Mouse (Mus musculus) limb, embryonic 10.5 days (tissue): ENCODE results near the gene Cog5. TPM values are rescaled to one million over a fixed set of nuclear protein-coding genes. Genes with fewer than 3 reads are reported as not detected.

ENCODE experiments used
- DNase-seq: peaks from one replicate; pipeline ENCODE4 v3.0.0-alpha.2; 2017; ENCODE audit warnings: low spot score
- H3K27ac ChIP-seq: fragments of 300-500 bp; sonication (generic); 2 replicates; pipeline ENCODE4 v1.5.1; 2016; ENCODE audit warnings: mild to moderate bottlenecking
- H3K27me3 ChIP-seq: fragments of 300-500 bp; sonication (generic); 2 replicates; pipeline ENCODE4 v1.6.1; 2016; ENCODE audit warnings: low read depth, mild to moderate bottlenecking; ENCODE audit not compliant: poor library complexity, severe bottlenecking
- H3K36me3 ChIP-seq: fragments of 300-500 bp; sonication (generic); 2 replicates; pipeline ENCODE4 v1.6.1; 2016; ENCODE audit warnings: mild to moderate bottlenecking, moderate library complexity
- H3K4me1 ChIP-seq: fragments of 300-500 bp; sonication (generic); 2 replicates; pipeline ENCODE4 v1.6.1; 2016
- H3K4me3 ChIP-seq: fragments of 300-500 bp; sonication (generic); 2 replicates; pipeline ENCODE4 v1.5.1; 2016; ENCODE audit warnings: mild to moderate bottlenecking, moderate library complexity
- H3K9me3 ChIP-seq: fragments of 300-500 bp; sonication (generic); replicated peaks from 2 replicates; pipeline ENCODE4 v1.6.1; 2016; ENCODE audit warnings: mild to moderate bottlenecking
- WGBS: fragments of 180-500 bp; shearing (Covaris S2); methylation state at CpG from one replicate; pipeline ENCODE4 v1.1.7; 2016; 5-methylcytosine and 5-hydroxymethylcytosine counted together
- polyA plus RNA-seq: library from polyadenylated mRNA; unstranded; fragments of >200 nt; fragmentation: Nextera tagmentation; extraction: Ambion mirVana; gene quantifications from 2 replicates; pipeline ENCODE4 v1.2.1, GENCODE M21; 2016

The Cog5 gene
- polyA plus RNA-seq, 1 experiment from 2014 or later: 29.7 TPM

GRCm38 (mm10) chr12:31784291-31784690, 129.6 kb downstream of the Cog5 start:
- no peaks in the 10 kb centered on the region for H3K36me3 ChIP-seq
- H3K4me3 ChIP-seq: no peak overlapping the region
- WGBS: 83% methylated on average over 1 of the region's 1 CpGs
- H3K27me3 ChIP-seq: no peaks in the 10 kb centered on the region
- no peak overlapping the region for H3K27ac ChIP-seq
- DNase-seq: no peak
- H3K9me3 ChIP-seq: no peaks in the 10 kb centered on the region
- no peaks in the 10 kb centered on the region for H3K4me1 ChIP-seq

- 92% methylated on average over 3 of the region's 3 CpGs for WGBS
- H3K36me3 ChIP-seq: no peaks in the 10 kb centered on the region
- no peaks in the 10 kb centered on the region for H3K9me3 ChIP-seq
- H3K27me3 ChIP-seq: no peaks in the 10 kb centered on the region
- no peaks in the 10 kb centered on the region for H3K4me1 ChIP-seq
- no peak for DNase-seq
- no peak overlapping the region for H3K4me3 ChIP-seq
- H3K27ac ChIP-seq: no peak overlapping the region
Observed at GRCm38 (mm10) chr12:31788530-31788929, 133.9 kb downstream of the Cog5 start.

GRCm38 (mm10) chr12:31806410-31807154, 151.9 kb downstream of the Cog5 start:
- Histone ChIP-seq H3K27ac (no peak overlapping the region), H3K4me3 (no peak overlapping the region), H3K4me1 (no peaks in the 10 kb centered on the region), H3K9me3 (no peaks in the 10 kb centered on the region), H3K36me3 (no peaks in the 10 kb centered on the region), H3K27me3 (no peaks in the 10 kb centered on the region)
- DNase-seq: no peak
- 93% methylated on average over 5 of the region's 5 CpGs for WGBS

- Histone ChIP-seq H3K27ac (no peak overlapping the region), H3K36me3 (no peaks in the 10 kb centered on the region), H3K9me3 (no peaks in the 10 kb centered on the region), H3K4me3 (no peak overlapping the region), H3K27me3 (no peaks in the 10 kb centered on the region), H3K4me1 (no peaks in the 10 kb centered on the region)
- no peak for DNase-seq
- 90% methylated on average over 3 of the region's 3 CpGs for WGBS
Observed at GRCm38 (mm10) chr12:31818051-31818461, 163.4 kb downstream of the Cog5 start.

- Histone ChIP-seq H3K27ac (no peak overlapping the region), H3K9me3 (no peaks in the 10 kb centered on the region), H3K36me3 (no peaks in the 10 kb centered on the region), H3K4me1 (no peaks in the 10 kb centered on the region), H3K4me3 (no peak overlapping the region), H3K27me3 (no peaks in the 10 kb centered on the region)
- DNase-seq: no peak
Observed at GRCm38 (mm10) chr12:31819096-31819495, 164.4 kb downstream of the Cog5 start.

GRCm38 (mm10) chr12:31819520-31819919, 164.9 kb downstream of the Cog5 start:
- H3K36me3 ChIP-seq: no peaks in the 10 kb centered on the region
- no peak for DNase-seq
- no peak overlapping the region for H3K27ac ChIP-seq
- H3K9me3 ChIP-seq: no peaks in the 10 kb centered on the region
- H3K4me3 ChIP-seq: no peak overlapping the region
- H3K27me3 ChIP-seq: no peaks in the 10 kb centered on the region
- WGBS: 94% methylated on average over 7 of the region's 7 CpGs
- no peaks in the 10 kb centered on the region for H3K4me1 ChIP-seq

- no peak overlapping the region for H3K27ac ChIP-seq
- H3K4me3 ChIP-seq: no peak overlapping the region
- H3K9me3 ChIP-seq: no peaks in the 10 kb centered on the region
- H3K36me3 ChIP-seq: no peaks in the 10 kb centered on the region
- H3K4me1 ChIP-seq: no peaks in the 10 kb centered on the region
- no peaks in the 10 kb centered on the region for H3K27me3 ChIP-seq
- DNase-seq: no peak
- 86% methylated on average over 3 of the region's 3 CpGs for WGBS
Observed at GRCm38 (mm10) chr12:31823671-31824070, 169.0 kb downstream of the Cog5 start.

GRCm38 (mm10) chr12:31824831-31825230, 170.2 kb downstream of the Cog5 start:
- no peak overlapping the region for H3K4me3 ChIP-seq
- no peaks in the 10 kb centered on the region for H3K36me3 ChIP-seq
- no peak overlapping the region for H3K27ac ChIP-seq
- 96% methylated on average over 5 of the region's 5 CpGs for WGBS
- no peaks in the 10 kb centered on the region for H3K9me3 ChIP-seq
- no peaks in the 10 kb centered on the region for H3K27me3 ChIP-seq
- H3K4me1 ChIP-seq: no peaks in the 10 kb centered on the region
- no peak for DNase-seq

GRCm38 (mm10) chr12:31825821-31826220, 171.2 kb downstream of the Cog5 start:
- Histone ChIP-seq H3K27ac (no peak overlapping the region), H3K4me1 (no peaks in the 10 kb centered on the region), H3K4me3 (no peak overlapping the region), H3K9me3 (no peaks in the 10 kb centered on the region), H3K27me3 (no peaks in the 10 kb centered on the region), H3K36me3 (no peaks in the 10 kb centered on the region)
- 75% methylated on average over 10 of the region's 10 CpGs for WGBS
- no peak for DNase-seq

GRCm38 (mm10) chr12:31826476-31826875, 171.8 kb downstream of the Cog5 start:
- no peaks in the 10 kb centered on the region for H3K27me3 ChIP-seq
- H3K4me1 ChIP-seq: no peaks in the 10 kb centered on the region
- H3K27ac ChIP-seq: no peak overlapping the region
- no peak for DNase-seq
- H3K9me3 ChIP-seq: no peaks in the 10 kb centered on the region
- no peaks in the 10 kb centered on the region for H3K36me3 ChIP-seq
- 92% methylated on average over 2 of the region's 2 CpGs for WGBS
- H3K4me3 ChIP-seq: no peak overlapping the region

- H3K9me3 ChIP-seq: no peaks in the 10 kb centered on the region
- H3K27ac ChIP-seq: no peak overlapping the region
- no peaks in the 10 kb centered on the region for H3K4me1 ChIP-seq
- no peak overlapping the region for H3K4me3 ChIP-seq
- WGBS: 88% methylated on average over 5 of the region's 5 CpGs
- no peaks in the 10 kb centered on the region for H3K36me3 ChIP-seq
- DNase-seq: no peak
- H3K27me3 ChIP-seq: no peaks in the 10 kb centered on the region
Observed at GRCm38 (mm10) chr12:31835480-31835879, 180.8 kb downstream of the Cog5 start.

GRCm38 (mm10) chr12:31836211-31836610, 181.5 kb downstream of the Cog5 start:
- no peaks in the 10 kb centered on the region for H3K27me3 ChIP-seq
- DNase-seq: no peak
- H3K4me1 ChIP-seq: no peaks in the 10 kb centered on the region
- H3K27ac ChIP-seq: no peak overlapping the region
- no peaks in the 10 kb centered on the region for H3K36me3 ChIP-seq
- WGBS: 19% methylated on average over 1 of the region's 1 CpGs
- no peaks in the 10 kb centered on the region for H3K9me3 ChIP-seq
- no peak overlapping the region for H3K4me3 ChIP-seq

- H3K4me1 ChIP-seq: no peaks in the 10 kb centered on the region
Observed at GRCm38 (mm10) chr12:31838521-31838920, 183.9 kb downstream of the Cog5 start.

GRCm38 (mm10) chr12:31839249-31839648, 184.6 kb downstream of the Cog5 start:
- DNase-seq: no peak
- Histone ChIP-seq H3K4me1 (no peaks in the 10 kb centered on the region), H3K4me3 (no peak overlapping the region), H3K9me3 (no peaks in the 10 kb centered on the region), H3K27ac (no peak overlapping the region), H3K36me3 (peaks cover 5% of the 10 kb centered on the region), H3K27me3 (no peaks in the 10 kb centered on the region)

More at GRCm38 (mm10) chr12:31838521-31838920, 183.9 kb downstream of the Cog5 start:
- Histone ChIP-seq H3K4me3 (no peak overlapping the region), H3K27me3 (no peaks in the 10 kb centered on the region), H3K36me3 (peaks cover 5% of the 10 kb centered on the region), H3K9me3 (no peaks in the 10 kb centered on the region), H3K27ac (no peak overlapping the region)
- DNase-seq: no peak
